Mouse (Mus musculus): ENCODE data around the gene Ctnnd2. TPM values are rescaled to one million over a fixed set of nuclear protein-coding genes. Genes with fewer than 3 reads are reported as not detected.

Gene Ctnnd2
- polyA plus RNA-seq, 1 experiment from 2014 or later, result 0.16 TPM

GRCm38 (mm10) chr15:30897342-30897741 lies 724.9 kb downstream of the Ctnnd2 start:
- Histone ChIP-seq H3K36me3 (replicated peaks) (no peaks in the 10 kb centered on the region), H3K4me1 (replicated peaks) (no peaks in the 10 kb centered on the region), H3K27ac (replicated peaks) (no peak overlapping the region), H3K4me3 (replicated peaks) (no peak overlapping the region), H3K9ac (no peak overlapping the region), H3K4me2 (no peak overlapping the region), H3K27me3 (no peaks in the 10 kb centered on the region), H3K9me3 (replicated peaks) (no peaks in the 10 kb centered on the region)
- WGBS (ENCODE audit: insufficient replicate concordance), result 78% methylated on average over 8 of the region's 8 CpGs
- no peak for ATAC-seq (ENCODE audit: insufficient read depth)

- WGBS (ENCODE audit: insufficient replicate concordance), result 45% methylated on average over 2 of the region's 2 CpGs
- Histone ChIP-seq H3K4me1 (replicated peaks) (no peaks in the 10 kb centered on the region), H3K27me3 (no peaks in the 10 kb centered on the region), H3K27ac (replicated peaks) (no peak overlapping the region), H3K36me3 (replicated peaks) (no peaks in the 10 kb centered on the region), H3K9me3 (replicated peaks) (no peaks in the 10 kb centered on the region), H3K4me3 (replicated peaks) (no peak overlapping the region), H3K9ac (no peak overlapping the region), H3K4me2 (no peak overlapping the region)
- no peak for ATAC-seq (ENCODE audit: insufficient read depth)
Observed at GRCm38 (mm10) chr15:30908027-30908426, 735.6 kb downstream of the Ctnnd2 start.

- Histone ChIP-seq H3K27me3 (no peaks in the 10 kb centered on the region), H3K4me1 (replicated peaks) (no peaks in the 10 kb centered on the region), H3K9ac (no peak overlapping the region), H3K4me2 (no peak overlapping the region), H3K9me3 (replicated peaks) (no peaks in the 10 kb centered on the region), H3K36me3 (replicated peaks) (no peaks in the 10 kb centered on the region), H3K4me3 (replicated peaks) (no peak overlapping the region), H3K27ac (replicated peaks) (no peak overlapping the region)
- no peak for ATAC-seq (ENCODE audit: insufficient read depth)
- WGBS (ENCODE audit: insufficient replicate concordance), result 58% methylated on average over 5 of the region's 5 CpGs
Observed at GRCm38 (mm10) chr15:30913360-30913759, 741.0 kb downstream of the Ctnnd2 start.

- H3K27ac ChIP-seq (replicated peaks), result no peak overlapping the region
- no peaks in the 10 kb centered on the region for H3K9me3 ChIP-seq (replicated peaks)
- no peaks in the 10 kb centered on the region for H3K4me1 ChIP-seq (replicated peaks)
- no peak overlapping the region for H3K9ac ChIP-seq
- no peak for ATAC-seq (ENCODE audit: insufficient read depth)
- H3K4me3 ChIP-seq (replicated peaks), result no peak overlapping the region
- no peaks in the 10 kb centered on the region for H3K36me3 ChIP-seq (replicated peaks)
- 45% methylated on average over 5 of the region's 5 CpGs for WGBS (ENCODE audit: insufficient replicate concordance)
- no peaks in the 10 kb centered on the region for H3K27me3 ChIP-seq
- no peak overlapping the region for H3K4me2 ChIP-seq
Observed at GRCm38 (mm10) chr15:30925838-30926237, 753.4 kb downstream of the Ctnnd2 start.

GRCm38 (mm10) chr15:30927632-30928031 lies 755.2 kb downstream of the Ctnnd2 start:
- no peak overlapping the region for H3K27ac ChIP-seq (replicated peaks)
- no peaks in the 10 kb centered on the region for H3K27me3 ChIP-seq
- ATAC-seq (ENCODE audit: insufficient read depth), result no peak
- no peak overlapping the region for H3K9ac ChIP-seq
- H3K4me3 ChIP-seq (replicated peaks), result no peak overlapping the region
- H3K9me3 ChIP-seq (replicated peaks), result no peaks in the 10 kb centered on the region
- no peaks in the 10 kb centered on the region for H3K36me3 ChIP-seq (replicated peaks)
- no peak overlapping the region for H3K4me2 ChIP-seq
- no peaks in the 10 kb centered on the region for H3K4me1 ChIP-seq (replicated peaks)
- WGBS (ENCODE audit: insufficient replicate concordance), result 42% methylated on average over 7 of the region's 7 CpGs

GRCm38 (mm10) chr15:30931906-30932305 lies 759.5 kb downstream of the Ctnnd2 start:
- Histone ChIP-seq H3K4me1 (replicated peaks) (no peaks in the 10 kb centered on the region), H3K9ac (no peak overlapping the region), H3K4me3 (replicated peaks) (no peak overlapping the region), H3K9me3 (replicated peaks) (no peaks in the 10 kb centered on the region), H3K4me2 (no peak overlapping the region), H3K27me3 (no peaks in the 10 kb centered on the region), H3K36me3 (replicated peaks) (no peaks in the 10 kb centered on the region), H3K27ac (replicated peaks) (no peak overlapping the region)
- ATAC-seq (ENCODE audit: insufficient read depth), result no peak
- 48% methylated on average over 5 of the region's 5 CpGs for WGBS (ENCODE audit: insufficient replicate concordance)

GRCm38 (mm10) chr15:30945863-30946262 lies 773.5 kb downstream of the Ctnnd2 start:
- H3K4me1 ChIP-seq (replicated peaks), result no peaks in the 10 kb centered on the region
- H3K27me3 ChIP-seq, result no peaks in the 10 kb centered on the region
- H3K4me3 ChIP-seq (replicated peaks), result no peak overlapping the region
- no peak overlapping the region for H3K9ac ChIP-seq
- no peak overlapping the region for H3K4me2 ChIP-seq
- 6% methylated on average over 1 of the region's 1 CpGs for WGBS (ENCODE audit: insufficient replicate concordance)
- no peaks in the 10 kb centered on the region for H3K36me3 ChIP-seq (replicated peaks)
- ATAC-seq (ENCODE audit: insufficient read depth), result no peak
- no peaks in the 10 kb centered on the region for H3K9me3 ChIP-seq (replicated peaks)
- no peak overlapping the region for H3K27ac ChIP-seq (replicated peaks)

GRCm38 (mm10) chr15:30958513-30958912 lies 786.1 kb downstream of the Ctnnd2 start:
- Histone ChIP-seq H3K36me3 (replicated peaks) (no peaks in the 10 kb centered on the region), H3K4me2 (no peak overlapping the region), H3K4me1 (replicated peaks) (no peaks in the 10 kb centered on the region), H3K9me3 (replicated peaks) (no peaks in the 10 kb centered on the region), H3K9ac (no peak overlapping the region), H3K27ac (replicated peaks) (no peak overlapping the region), H3K27me3 (no peaks in the 10 kb centered on the region), H3K4me3 (replicated peaks) (no peak overlapping the region)
- WGBS (ENCODE audit: insufficient replicate concordance), result 78% methylated on average over 4 of the region's 4 CpGs
- no peak for ATAC-seq (ENCODE audit: insufficient read depth)

GRCm38 (mm10) chr15:30962421-30963160 lies 790.2 kb downstream of the Ctnnd2 start:
- H3K27ac ChIP-seq (replicated peaks), result no peak overlapping the region
- no peaks in the 10 kb centered on the region for H3K27me3 ChIP-seq
- no peaks in the 10 kb centered on the region for H3K4me1 ChIP-seq (replicated peaks)
- H3K4me2 ChIP-seq, result no peak overlapping the region
- H3K36me3 ChIP-seq (replicated peaks), result no peaks in the 10 kb centered on the region
- 55% methylated on average over 8 of the region's 8 CpGs for WGBS (ENCODE audit: insufficient replicate concordance)
- H3K9me3 ChIP-seq (replicated peaks), result no peaks in the 10 kb centered on the region
- no peak for ATAC-seq (ENCODE audit: insufficient read depth)
- no peak overlapping the region for H3K4me3 ChIP-seq (replicated peaks)
- no peak overlapping the region for H3K9ac ChIP-seq

- Histone ChIP-seq H3K9me3 (replicated peaks) (no peaks in the 10 kb centered on the region), H3K9ac (no peak overlapping the region), H3K36me3 (replicated peaks) (no peaks in the 10 kb centered on the region), H3K4me1 (replicated peaks) (no peaks in the 10 kb centered on the region), H3K4me3 (replicated peaks) (no peak overlapping the region), H3K4me2 (no peak overlapping the region), H3K27ac (replicated peaks) (no peak overlapping the region), H3K27me3 (no peaks in the 10 kb centered on the region)
- no peak for ATAC-seq (ENCODE audit: insufficient read depth)
- WGBS (ENCODE audit: insufficient replicate concordance), result 43% methylated on average over 7 of the region's 7 CpGs
Observed at GRCm38 (mm10) chr15:30964046-30964445, 791.7 kb downstream of the Ctnnd2 start.

- Histone ChIP-seq H3K9ac (no peak overlapping the region), H3K4me3 (replicated peaks) (no peak overlapping the region), H3K36me3 (replicated peaks) (no peaks in the 10 kb centered on the region), H3K4me1 (replicated peaks) (no peaks in the 10 kb centered on the region), H3K27ac (replicated peaks) (no peak overlapping the region), H3K27me3 (no peaks in the 10 kb centered on the region), H3K9me3 (replicated peaks) (no peaks in the 10 kb centered on the region), H3K4me2 (no peak overlapping the region)
- no peak for ATAC-seq (ENCODE audit: insufficient read depth)
- WGBS (ENCODE audit: insufficient replicate concordance), result 52% methylated on average over 4 of the region's 4 CpGs
Observed at GRCm38 (mm10) chr15:30964865-30965679, 792.7 kb downstream of the Ctnnd2 start.
